Mouse (Mus musculus) CH12.LX (cell line): ENCODE measurements around the gene Srgap2.

Source experiments
- CTCF ChIP-seq, 2 experiments: IDR thresholded peaks in 1 of 2; conservative IDR thresholded peaks in 1 of 2; 2 replicates each; pipeline ENCODE4 v1.5.1; 2011 to 2012; ENCODE audit warnings: low read depth in 2 of 2, low read length in 2 of 2, improper control_type of control experiment in 1 of 2, inconsistent platforms in 1 of 2, mild to moderate bottlenecking in 1 of 2, moderate library complexity in 1 of 2
- E2F4 ChIP-seq: IDR thresholded peaks from 2 replicates; pipeline ENCODE4 v1.6.1; 2011; ENCODE audit warnings: low read depth, low read length, improper control_type of control experiment; ENCODE audit not compliant: insufficient replicate concordance
- EP300 ChIP-seq: IDR thresholded peaks from 2 replicates; pipeline ENCODE4 v1.6.1; 2011; ENCODE audit warnings: low read length, improper control_type of control experiment
- HCFC1 ChIP-seq: IDR thresholded peaks from 2 replicates; pipeline ENCODE4 v1.6.1; 2012; ENCODE audit warnings: low read depth, mild to moderate bottlenecking, inconsistent platforms, low read length, improper control_type of control experiment
- JUND ChIP-seq: conservative IDR thresholded peaks from 2 replicates; pipeline ENCODE4 v1.6.1; 2011; ENCODE audit warnings: low read depth, low read length, improper control_type of control experiment
- MAX ChIP-seq: IDR thresholded peaks from 2 replicates; pipeline ENCODE4 v1.6.1; 2011; ENCODE audit warnings: low read length, improper control_type of control experiment
- MEF2A ChIP-seq: IDR thresholded peaks from 2 replicates; pipeline ENCODE4 v1.6.1; 2014; ENCODE audit warnings: low read depth, mild to moderate bottlenecking, inconsistent platforms, low read length, improper control_type of control experiment, borderline replicate concordance
- PAX5 ChIP-seq: IDR thresholded peaks from 2 replicates; pipeline ENCODE4 v1.6.1; 2012; ENCODE audit warnings: low read length, inconsistent platforms, mixed read lengths
- POLR2A ChIP-seq: IDR thresholded peaks from 2 replicates; pipeline ENCODE4 v1.6.1; 2011; ENCODE audit warnings: low read depth, mild to moderate bottlenecking, improper control_type of control experiment, low read length
- SIN3A ChIP-seq: IDR thresholded peaks from 2 replicates; pipeline ENCODE4 v1.6.1; 2012; ENCODE audit warnings: low read length, improper control_type of control experiment, inconsistent platforms
- USF2 ChIP-seq: conservative IDR thresholded peaks from 2 replicates; pipeline ENCODE4 v1.6.1; 2011; ENCODE audit warnings: low read depth, low read length, improper control_type of control experiment

- TF ChIP-seq CTCF (conservative IDR thresholded peaks at IDR 0.05 in 1 of 2, IDR thresholded peaks at IDR 0.05 in 1 of 2; ENCODE audit: low read depth in 2 of 2, low read length in 2 of 2) (no peak), MEF2A (no peak), HCFC1 (no peak), EP300 (peak; percentile 41; the same call in 1 of the 2 replicates), POLR2A (no peak), USF2 (no peak), E2F4 (no peak), MAX (no peak), SIN3A (no peak), JUND (0 out of 2 replicates have a peak, but pooled peaks have one; percentile 32), PAX5 (no peak)
These were observed 148.9 kb downstream of the Srgap2 start for GRCm38 (mm10) chr1:131378081-131378913.
